ENCODE assay signal across 9 mouse cellular contexts in genomic region chr4:121052454-121053323, GRCm38 (mm10). TPM values are rescaled to one million over a fixed set of nuclear protein-coding genes. Genes with fewer than 3 reads are reported as not detected.
DNase-seq lines count a peak whose midpoint lies in the region; ATAC-seq and TF ChIP-seq lines count a peak whose summit lies in the region.
"Had no signal": no experiment of that assay in that cellular context is flagged by ENCODE, and none has a peak within 500 bp of the region (broad histone marks: within the 10 kb centered on the region; RNA-seq: fewer than 3 reads in every experiment).

No protein-coding gene starts in this region.

- no peaks in the 10 kb centered on the region; the same call in 1 of the 2 replicates for H3K27me3 ChIP-seq in lung, embryonic 16.5 days (ENCODE audit: control insufficient read depth, insufficient read depth, low read depth, low read length)
- no peaks in the 10 kb centered on the region for H3K27me3 ChIP-seq in hindbrain, embryonic 16.5 days (replicated peaks; ENCODE audit: control insufficient read depth, insufficient read depth, low read length)

- no peak for DNase-seq in lung, postnatal 10 days
- DNase-seq in telencephalon, adult 2 months (ENCODE audit: low read depth, low spot score) = peak; percentile 67
- DNase-seq in kidney, postnatal 36 days = no peak
- DNase-seq in lung, adult 18-20 months = no peak
- DNase-seq: adrenal gland, postnatal 10 days had no signal

- WGBS in lung, embryonic 16.5 days = 14% methylated on average over 34 of the region's 35 CpGs
- 13% methylated on average over 35 of the region's 35 CpGs for WGBS in hindbrain, embryonic 16.5 days

- no peaks in the 10 kb centered on the region for H3K9me3 ChIP-seq in lung, embryonic 16.5 days (ENCODE audit: control insufficient read depth, low read length)
- no peaks in the 10 kb centered on the region for H3K9me3 ChIP-seq in hindbrain, embryonic 16.5 days (ENCODE audit: control insufficient read depth, low read length)

- peak overlapping the region; percentile 37 for H3K4me2 ChIP-seq in lung, embryonic 16.5 days (ENCODE audit: low read depth, low read length)
- H3K4me2 ChIP-seq in hindbrain, embryonic 16.5 days (ENCODE audit: low read length) = peak overlapping the region; percentile 56

- peak; percentile 83 for TF ChIP-seq POLR2A in cortical plate, adult 2 months (IDR thresholded peaks at IDR 0.05; ENCODE audit: extremely low read depth, insufficient read depth, low read length)

- 0 out of 2 replicates have a peak overlapping the region, but pooled peaks have one; percentile 1 for H3K4me3 ChIP-seq in lung, embryonic 16.5 days (ENCODE audit: low read length)
- H3K4me3 ChIP-seq in cortical plate, adult 2 months (ENCODE audit: insufficient read depth, low read length) = peak overlapping the region; percentile 44
- H3K4me3 ChIP-seq in hindbrain, embryonic 16.5 days (ENCODE audit: low read length) = peak overlapping the region; percentile 36
- H3K4me3 ChIP-seq: myocyte had no signal

- no peak overlapping the region for H3K27ac ChIP-seq in lung, embryonic 16.5 days (ENCODE audit: low read length)
- no peak overlapping the region; the same call in 1 of the 2 replicates for H3K27ac ChIP-seq in cortical plate, adult 2 months (ENCODE audit: insufficient read depth, low read length)
- no peak overlapping the region for H3K27ac ChIP-seq in hindbrain, embryonic 16.5 days (ENCODE audit: low read depth, low read length)

- H3K36me3 ChIP-seq in lung, embryonic 16.5 days (ENCODE audit: control insufficient read depth, insufficient read depth, low read length) = no peaks in the 10 kb centered on the region
- no peaks in the 10 kb centered on the region; the same call in 1 of the 2 replicates for H3K36me3 ChIP-seq in hindbrain, embryonic 16.5 days (ENCODE audit: control insufficient read depth, insufficient read depth, low read length)

- TF ChIP-seq CTCF in cortical plate, adult 2 months (IDR thresholded peaks at IDR 0.05; ENCODE audit: extremely low read depth, insufficient read depth, low read length) = no peak

- 0 out of 2 replicates have a peak, but pooled peaks have one; percentile 37 for ATAC-seq in lung, embryonic 16.5 days (ENCODE audit: low read depth)
- peak; percentile 86 for ATAC-seq in hindbrain, embryonic 16.5 days

- no peaks in the 10 kb centered on the region for H3K4me1 ChIP-seq in lung, embryonic 16.5 days (replicated peaks; ENCODE audit: control insufficient read depth, insufficient read depth, low read length)
- H3K4me1 ChIP-seq in cortical plate, adult 2 months (ENCODE audit: control insufficient read depth, insufficient read depth, low read length) = no peaks in the 10 kb centered on the region
- no peaks in the 10 kb centered on the region; the same call in 1 of the 2 replicates for H3K4me1 ChIP-seq in hindbrain, embryonic 16.5 days (ENCODE audit: control insufficient read depth, insufficient read depth, low read depth, low read length)

- H3K9ac ChIP-seq in lung, embryonic 16.5 days (ENCODE audit: low read length) = no peak overlapping the region
- peak overlapping the region; percentile 37 for H3K9ac ChIP-seq in hindbrain, embryonic 16.5 days (ENCODE audit: low read depth, low read length)

RNA-seq across cellular contexts. Expression of gene Col9a2, which starts 13.5 kb away (rescaled TPM):
- polyA plus RNA-seq in lung, embryonic 16.5 days (2015; fragmentation: Nextera tagmentation; extraction: Ambion mirVana) = 5.1 and 5.9 TPM in 2 replicates
- polyA plus RNA-seq in cortical plate, adult 2 months (2012; rRNA removed) = 5.3 and 5.6 TPM in 2 replicates
- 15.4 and 19.3 TPM in 2 replicates for polyA plus RNA-seq in hindbrain, embryonic 16.5 days (2015; fragmentation: Nextera tagmentation; extraction: Ambion mirVana)
- polyA plus RNA-seq: myocyte had no signal

RNA-seq across cellular contexts. Expression of gene Smap2, which starts 35.6 kb away (rescaled TPM):
- polyA plus RNA-seq in lung, embryonic 16.5 days (2015; fragmentation: Nextera tagmentation; extraction: Ambion mirVana) = 12.3 and 12.6 TPM in 2 replicates
- 100 and 101 TPM in 2 replicates for polyA plus RNA-seq in cortical plate, adult 2 months (2012; rRNA removed)
- 40.9 and 42.3 TPM in 2 replicates for polyA plus RNA-seq in hindbrain, embryonic 16.5 days (2015; fragmentation: Nextera tagmentation; extraction: Ambion mirVana)

RNA-seq across cellular contexts. Expression of gene Zmpste24, which starts 45.4 kb away (rescaled TPM):
- 37.9 and 39.8 TPM in 2 replicates for polyA plus RNA-seq in lung, embryonic 16.5 days (2015; fragmentation: Nextera tagmentation; extraction: Ambion mirVana)
- polyA plus RNA-seq in cortical plate, adult 2 months (2012; rRNA removed) = 20.4 and 22.0 TPM in 2 replicates
- polyA plus RNA-seq in hindbrain, embryonic 16.5 days (2015; fragmentation: Nextera tagmentation; extraction: Ambion mirVana) = 26.6 and 28.3 TPM in 2 replicates

RNA-seq across cellular contexts. Expression of gene Tmco2, which starts 56.3 kb away (rescaled TPM):
- polyA plus RNA-seq in lung, embryonic 16.5 days (2015; fragmentation: Nextera tagmentation; extraction: Ambion mirVana) = not detected in 2 replicates
- not detected in 2 replicates for polyA plus RNA-seq in cortical plate, adult 2 months (2012; rRNA removed)
- polyA plus RNA-seq in hindbrain, embryonic 16.5 days (2015; fragmentation: Nextera tagmentation; extraction: Ambion mirVana) = not detected in 2 replicates
- polyA plus RNA-seq: myocyte had no signal
